Mouse (Mus musculus) neural tube, embryonic 10.5 days (tissue): ENCODE data around the gene Rab10.

Experiments
- DNase-seq: peaks from one replicate; pipeline ENCODE4 v3.0.0-alpha.2; 2017; ENCODE audit warnings: low spot score; ENCODE audit errors: extremely low spot score

The Rab10 gene

DNA sequence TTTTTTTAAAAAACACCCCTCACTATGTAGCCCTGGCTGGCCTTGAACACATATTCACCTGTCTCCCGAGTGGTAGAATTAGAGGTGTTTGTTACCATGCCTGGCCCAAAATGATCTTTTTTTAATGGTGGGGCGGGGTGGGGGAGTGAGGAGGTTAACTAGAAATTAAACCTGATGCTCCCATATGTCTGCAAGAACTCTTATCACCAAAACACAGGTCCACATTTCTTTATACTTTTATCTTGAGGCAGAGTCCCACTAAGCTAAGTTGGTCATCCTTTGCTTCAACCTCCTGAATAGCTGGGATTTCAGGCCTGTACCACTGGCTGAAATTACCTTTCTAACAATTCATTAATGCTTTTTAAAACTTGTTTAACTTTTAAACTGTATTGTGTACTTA is 13.7 kb downstream of the Rab10 start:
- DNase-seq, result no peak

DNA sequence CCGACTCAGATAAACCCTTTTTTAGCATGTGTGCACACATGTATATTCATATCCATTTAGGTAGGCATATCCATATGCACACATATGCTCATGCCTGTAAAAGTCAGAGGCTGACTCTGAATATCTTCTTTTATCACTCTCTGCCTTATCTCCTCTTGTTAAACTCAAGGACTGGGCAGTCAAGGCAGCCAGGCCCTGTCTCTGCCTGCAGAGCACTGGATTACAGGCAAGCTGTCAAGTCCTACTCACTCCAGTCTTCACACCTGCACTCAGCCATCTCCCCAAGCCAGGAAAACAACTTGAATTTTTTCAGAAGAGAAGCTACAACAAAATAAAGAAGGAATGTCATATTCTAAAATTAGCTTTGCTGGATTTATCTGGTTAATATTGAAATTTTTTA is 17.9 kb downstream of the Rab10 start:
- DNase-seq, result no peak

GRCm38 (mm10) chr12:3291038-3291437 is 18.7 kb downstream of the Rab10 start:
- no peak for DNase-seq

- no peak for DNase-seq
Observed at GRCm38 (mm10) chr12:3288440-3288839, 21.3 kb downstream of the Rab10 start.

- no peak for DNase-seq
Observed at GRCm38 (mm10) chr12:3285919-3286318, 23.9 kb downstream of the Rab10 start.

GRCm38 (mm10) chr12:3285377-3285776 is 24.4 kb downstream of the Rab10 start:
- no peak for DNase-seq

- no peak for DNase-seq
Observed at GRCm38 (mm10) chr12:3284463-3284862, 25.3 kb downstream of the Rab10 start.

DNA sequence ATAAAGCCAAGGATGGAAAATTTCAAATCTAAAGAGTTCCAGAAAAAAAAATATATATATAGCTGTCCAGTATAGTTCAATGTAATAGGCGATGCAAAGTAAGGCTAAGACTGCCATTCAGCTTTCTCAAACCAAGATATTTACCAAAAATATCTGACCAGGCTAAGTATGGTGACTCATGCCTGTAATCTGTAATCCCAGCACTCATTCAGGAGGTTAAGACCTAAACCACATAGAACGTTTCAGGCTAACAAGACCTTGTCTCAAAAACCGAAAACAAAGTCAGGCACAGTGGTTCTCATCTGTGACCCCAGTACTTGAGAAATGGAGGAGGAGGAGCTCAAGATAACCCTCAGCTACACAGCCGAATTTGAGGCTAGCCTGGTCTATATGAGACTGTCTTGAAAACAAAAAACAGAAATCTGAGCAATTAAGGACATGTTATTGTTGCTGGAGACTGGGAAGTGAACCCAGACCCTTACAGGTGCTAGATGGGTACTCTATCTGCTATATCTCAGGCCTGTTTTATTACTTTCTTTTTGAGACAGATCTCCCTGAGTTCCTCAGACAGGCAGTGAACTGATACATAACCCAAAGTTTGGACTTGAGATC is 25.8 kb downstream of the Rab10 start:
- DNase-seq, result no peak

DNA sequence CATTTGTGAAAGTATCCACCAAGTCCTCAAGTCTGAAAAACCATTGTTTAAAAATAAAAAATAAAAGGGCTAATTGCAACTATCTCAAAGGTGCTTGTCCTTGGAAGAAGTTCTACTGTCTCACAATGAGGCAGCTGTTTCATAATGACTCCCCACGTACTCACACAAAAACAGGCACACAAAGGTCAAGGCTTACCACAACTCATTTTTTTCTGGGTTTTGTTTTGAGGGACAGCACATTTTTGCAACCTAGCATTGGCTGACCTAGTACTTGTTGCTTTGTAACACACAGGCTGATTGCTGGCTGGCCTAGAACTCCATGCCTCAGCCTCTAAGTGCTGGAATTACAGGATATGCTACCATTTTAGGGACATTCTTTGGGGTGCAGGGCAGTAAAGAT is 26.8 kb downstream of the Rab10 start:
- no peak for DNase-seq

- DNase-seq, result no peak
Observed at GRCm38 (mm10) chr12:3282520-3282919, 27.2 kb downstream of the Rab10 start.

GRCm38 (mm10) chr12:3278880-3279339 is 30.9 kb downstream of the Rab10 start:
- no peak for DNase-seq

- DNase-seq, result no peak
Observed at GRCm38 (mm10) chr12:3270818-3271217, 39.0 kb downstream of the Rab10 start.

DNA sequence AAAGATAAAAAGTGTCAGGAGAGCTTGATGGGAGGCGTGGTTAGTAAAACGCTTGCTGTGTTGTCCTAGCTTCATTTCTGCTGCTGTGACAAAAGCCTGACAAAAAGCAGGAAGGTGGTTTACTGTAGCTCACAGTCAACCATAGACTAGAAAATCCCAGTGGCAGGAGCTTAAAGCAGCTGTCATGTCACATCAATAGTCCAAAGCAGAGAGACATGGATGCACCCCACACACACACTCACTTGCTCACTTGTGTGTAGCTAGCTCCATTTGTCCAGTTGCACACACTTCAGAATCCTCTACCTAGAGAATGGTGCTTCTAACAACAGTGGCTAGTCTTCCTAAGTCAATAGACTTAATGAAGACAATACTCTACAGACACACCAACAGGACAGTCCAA is 42.4 kb downstream of the Rab10 start:
- no peak for DNase-seq

DNA sequence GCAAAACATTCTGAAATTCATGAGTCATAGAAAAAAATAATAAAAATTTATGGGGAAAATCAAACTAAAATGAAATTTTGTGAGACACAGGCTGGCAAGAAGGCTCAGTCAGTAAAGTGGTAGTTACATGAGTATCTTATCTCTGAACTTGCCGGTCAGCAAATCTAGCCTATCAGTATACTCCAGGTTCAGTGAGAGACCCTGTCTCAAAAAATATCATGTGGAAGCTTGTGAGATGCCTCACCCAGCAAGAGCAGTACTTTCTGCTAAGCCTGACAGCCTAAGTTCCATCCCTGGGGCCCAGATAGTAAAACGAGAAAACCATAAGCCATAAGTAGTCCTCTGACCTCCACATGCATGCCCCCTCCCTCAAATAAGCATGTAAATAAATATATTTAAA is 44.6 kb downstream of the Rab10 start:
- DNase-seq, result no peak

- DNase-seq, result no peak
Observed at GRCm38 (mm10) chr12:3264449-3264848, 45.3 kb downstream of the Rab10 start.

- no peak for DNase-seq
Observed at GRCm38 (mm10) chr12:3261596-3261995, 48.2 kb downstream of the Rab10 start.

GRCm38 (mm10) chr12:3255966-3256365 is 53.8 kb downstream of the Rab10 start:
- DNase-seq, result no peak

DNA sequence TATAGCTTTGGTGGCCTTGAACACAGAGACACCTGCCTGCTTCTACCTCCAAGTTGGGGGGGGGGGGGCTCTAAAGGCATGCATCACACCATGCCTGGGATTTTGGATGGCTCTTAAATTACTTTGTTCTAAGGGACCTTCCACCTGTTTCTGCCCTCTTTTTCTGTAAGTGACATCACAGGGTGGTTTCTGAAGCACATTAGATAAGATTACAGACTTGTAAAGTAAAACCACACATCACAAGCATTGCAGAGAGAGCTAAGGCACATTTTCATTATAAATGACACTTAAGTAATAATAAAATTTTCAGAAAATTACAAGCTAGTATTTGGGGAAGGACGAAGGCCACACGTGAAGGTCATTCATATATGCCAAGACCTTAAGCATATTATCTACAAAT is 54.3 kb downstream of the Rab10 start:
- DNase-seq, result no peak

- DNase-seq, result no peak
Observed at GRCm38 (mm10) chr12:3253591-3253990, 56.2 kb downstream of the Rab10 start.

- no peak for DNase-seq
Observed at GRCm38 (mm10) chr12:3246091-3246490, 63.7 kb downstream of the Rab10 start.

- no peak for DNase-seq
Observed at GRCm38 (mm10) chr12:3239544-3239943, 70.2 kb downstream of the Rab10 start.

GRCm38 (mm10) chr12:3238361-3239051 is 71.3 kb downstream of the Rab10 start:
- peak; percentile 27 for DNase-seq

GRCm38 (mm10) chr12:3237799-3238198 is 72.0 kb downstream of the Rab10 start:
- no peak for DNase-seq
